Mouse (Mus musculus): ENCODE measurements around the gene Slu7. TPM values are rescaled to one million over a fixed set of nuclear protein-coding genes. Genes with fewer than 3 reads are reported as not detected.

Slu7 gene
- polyA plus RNA-seq (2012; rRNA removed; ENCODE audit: low replicate concordance): 2.1 and 2.2 TPM in 2 replicates

GRCm38 (mm10) chr11:43433254-43434023 is at the start of gene Slu7:
Gene Slu7, plus strand, starts transcription at chr11:43433744.

GRCm38 (mm10) chr11:43425824-43426413 is 7.6 kb upstream of the Slu7 start, which contains the start of gene Pttg1:
Gene Pttg1, minus strand, starts transcription at chr11:43426251.

GRCm38 (mm10) chr11:43474225-43474774 is 40.8 kb downstream of the Slu7 start, which contains the start of gene C1qtnf2:
Gene C1qtnf2, plus strand, starts transcription at chr11:43474276.

Other genes with a start within 250 kb of the Slu7 start
- gene Pttg1, start 7.5 kb upstream of the Slu7 start, polyA plus RNA-seq (2012; rRNA removed; ENCODE audit: low replicate concordance): 8.3 and 15.5 TPM in 2 replicates
- 6.0 and 7.5 TPM in 2 replicates for gene C1qtnf2, start 40.5 kb downstream of the Slu7 start, polyA plus RNA-seq (2012; rRNA removed; ENCODE audit: low replicate concordance)
- 0.79 and 1.4 TPM in 2 replicates for gene Ccnjl, start 95.0 kb downstream of the Slu7 start, polyA plus RNA-seq (2012; rRNA removed; ENCODE audit: low replicate concordance)
- gene 4933415A04Rik, start 153.3 kb downstream of the Slu7 start, polyA plus RNA-seq (2012; rRNA removed; ENCODE audit: low replicate concordance): 0.07 TPM in 1 of 2 replicates, not detected in the other
- gene Fabp6, start 167.8 kb downstream of the Slu7 start, polyA plus RNA-seq (2012; rRNA removed; ENCODE audit: low replicate concordance): not detected in 2 replicates
- gene Pwwp2a, start 248.3 kb downstream of the Slu7 start, polyA plus RNA-seq (2012; rRNA removed; ENCODE audit: low replicate concordance): 12.6 and 14.0 TPM in 2 replicates